In genomic region chr1:36707797-36708196, GRCm38 (mm10) we compare ENCODE assay signal across 11 mouse cellular contexts. TPM values are rescaled to one million over a fixed set of nuclear protein-coding genes. Genes with fewer than 3 reads are reported as not detected.
DNase-seq lines count a peak whose midpoint lies in the region; ATAC-seq and TF ChIP-seq lines count a peak whose summit lies in the region.
"Had no signal": no experiment of that assay in that cellular context is flagged by ENCODE, and none has a peak within 500 bp of the region (broad histone marks: within the 10 kb centered on the region; RNA-seq: fewer than 3 reads in every experiment).

No protein-coding gene starts in this region.

- H3K36me3 ChIP-seq in forebrain, embryonic 14.5 days (ENCODE audit: control insufficient read depth, insufficient read depth, low read length): peaks cover 44% of the 10 kb centered on the region
- peaks cover 47% of the 10 kb centered on the region for H3K36me3 ChIP-seq in forebrain, embryonic 12.5 days (replicated peaks)
- peaks cover 4% of the 10 kb centered on the region; the same call in 1 of the 2 replicates for H3K36me3 ChIP-seq in lung, embryonic 16.5 days (ENCODE audit: control insufficient read depth, insufficient read depth, low read length)
- H3K36me3 ChIP-seq in forebrain, postnatal 0 days (ENCODE audit: insufficient read depth): peaks cover 39% of the 10 kb centered on the region
- peaks cover 48% of the 10 kb centered on the region for H3K36me3 ChIP-seq in liver, embryonic 15.5 days (replicated peaks)

- no peak for DNase-seq in forebrain, embryonic 14.5 days (ENCODE audit: low spot score)
- DNase-seq in lung, postnatal 4 days: no peak
- no peak for DNase-seq in forebrain, postnatal 0 days
- DNase-seq in left cerebral cortex, postnatal 25 days (ENCODE audit: low spot score in 2 of 2): no peak
- DNase-seq: right cerebral cortex, postnatal 25 days had no signal

- no peak overlapping the region for H3K27ac ChIP-seq in forebrain, embryonic 14.5 days (ENCODE audit: low read depth, low read length)
- no peak overlapping the region for H3K27ac ChIP-seq in forebrain, embryonic 12.5 days
- no peak overlapping the region for H3K27ac ChIP-seq in lung, embryonic 16.5 days (ENCODE audit: low read length)
- no peak overlapping the region for H3K27ac ChIP-seq in forebrain, postnatal 0 days (ENCODE audit: low read depth, low read length)
- no peak overlapping the region for H3K27ac ChIP-seq in liver, embryonic 15.5 days (replicated peaks)

- intact Hi-C loops in left cerebral cortex, postnatal 25 days (cut with DNase I): no loop called here

- H3K9ac ChIP-seq in forebrain, embryonic 14.5 days (ENCODE audit: low read length): peak overlapping the region; percentile 96; the same call in 1 of the 2 replicates
- H3K9ac ChIP-seq in forebrain, embryonic 12.5 days: no peak overlapping the region
- 0 out of 2 replicates have a peak overlapping the region, but pooled peaks have one; percentile 94 for H3K9ac ChIP-seq in lung, embryonic 16.5 days (ENCODE audit: low read length)
- 0 out of 2 replicates have a peak overlapping the region, but pooled peaks have one; percentile 6 for H3K9ac ChIP-seq in forebrain, postnatal 0 days
- H3K9ac ChIP-seq in liver, embryonic 15.5 days: no peak overlapping the region; the same call in 1 of the 2 replicates

- WGBS in forebrain, embryonic 14.5 days: 73% methylated on average over 3 of the region's 3 CpGs
- WGBS in forebrain, embryonic 12.5 days: 74% methylated on average over 3 of the region's 3 CpGs
- WGBS in lung, embryonic 16.5 days: 61% methylated on average over 3 of the region's 3 CpGs
- 80% methylated on average over 3 of the region's 3 CpGs for WGBS in forebrain, postnatal 0 days
- 74% methylated on average over 3 of the region's 3 CpGs for WGBS in liver, embryonic 15.5 days (ENCODE audit: insufficient replicate concordance)

- no peak overlapping the region for H3K4me2 ChIP-seq in forebrain, embryonic 14.5 days (ENCODE audit: low read length)
- no peak overlapping the region for H3K4me2 ChIP-seq in forebrain, embryonic 12.5 days
- no peak overlapping the region for H3K4me2 ChIP-seq in lung, embryonic 16.5 days (ENCODE audit: low read depth, low read length)
- no peak overlapping the region; the same call in 1 of the 2 replicates for H3K4me2 ChIP-seq in forebrain, postnatal 0 days (ENCODE audit: low read depth)
- H3K4me2 ChIP-seq in liver, embryonic 15.5 days: 0 out of 2 replicates have a peak overlapping the region, but pooled peaks have one; percentile 88

- TF ChIP-seq CTCF in forebrain, postnatal 0 days (IDR thresholded peaks at IDR 0.05; ENCODE audit: low read depth): no peak

- H3K4me1 ChIP-seq in forebrain, embryonic 14.5 days (ENCODE audit: control insufficient read depth, insufficient read depth, low read length): peaks cover 12% of the 10 kb centered on the region
- H3K4me1 ChIP-seq in forebrain, embryonic 12.5 days: peaks cover 15% of the 10 kb centered on the region
- H3K4me1 ChIP-seq in lung, embryonic 16.5 days (replicated peaks; ENCODE audit: control insufficient read depth, insufficient read depth, low read length): peaks cover 13% of the 10 kb centered on the region
- H3K4me1 ChIP-seq in forebrain, postnatal 0 days (ENCODE audit: insufficient read depth): peaks cover 13% of the 10 kb centered on the region
- peaks cover 30% of the 10 kb centered on the region for H3K4me1 ChIP-seq in liver, embryonic 15.5 days (replicated peaks)

- ATAC-seq in forebrain, embryonic 14.5 days: no peak
- ATAC-seq in forebrain, embryonic 12.5 days (ENCODE audit: low FRiP score): no peak
- ATAC-seq in lung, embryonic 16.5 days (ENCODE audit: low read depth): no peak
- no peak for ATAC-seq in forebrain, postnatal 0 days
- no peak for ATAC-seq in liver, embryonic 15.5 days (ENCODE audit: insufficient read depth)
- no peak for ATAC-seq in cerebellum, adult (ENCODE audit: insufficient number of reproducible peaks, low FRiP score, low TSS enrichment)

- H3K27me3 ChIP-seq in forebrain, embryonic 14.5 days (replicated peaks; ENCODE audit: control insufficient read depth, insufficient read depth, low read length): no peaks in the 10 kb centered on the region
- H3K27me3 ChIP-seq in forebrain, embryonic 12.5 days: no peaks in the 10 kb centered on the region
- H3K27me3 ChIP-seq in lung, embryonic 16.5 days (ENCODE audit: control insufficient read depth, insufficient read depth, low read depth, low read length): no peaks in the 10 kb centered on the region
- H3K27me3 ChIP-seq in forebrain, postnatal 0 days (ENCODE audit: insufficient read depth, low read length): no peaks in the 10 kb centered on the region
- H3K27me3 ChIP-seq in liver, embryonic 15.5 days: no peaks in the 10 kb centered on the region

- no peaks in the 10 kb centered on the region for H3K9me3 ChIP-seq in forebrain, embryonic 14.5 days (replicated peaks; ENCODE audit: control insufficient read depth, low read length)
- H3K9me3 ChIP-seq in forebrain, embryonic 12.5 days: no peaks in the 10 kb centered on the region
- H3K9me3 ChIP-seq in lung, embryonic 16.5 days (ENCODE audit: control insufficient read depth, low read length): no peaks in the 10 kb centered on the region
- no peaks in the 10 kb centered on the region for H3K9me3 ChIP-seq in forebrain, postnatal 0 days (ENCODE audit: low read length)
- no peaks in the 10 kb centered on the region for H3K9me3 ChIP-seq in liver, embryonic 15.5 days (replicated peaks)

- no peak overlapping the region for H3K4me3 ChIP-seq in forebrain, embryonic 14.5 days (ENCODE audit: low read depth, low read length)
- no peak overlapping the region for H3K4me3 ChIP-seq in forebrain, embryonic 12.5 days (replicated peaks)
- H3K4me3 ChIP-seq in lung, embryonic 16.5 days (ENCODE audit: low read length): no peak overlapping the region
- H3K4me3 ChIP-seq in forebrain, postnatal 0 days (ENCODE audit: low read depth, low read length): no peak overlapping the region
- no peak overlapping the region for H3K4me3 ChIP-seq in liver, embryonic 15.5 days (replicated peaks)

RNA-seq across cellular contexts. Expression of gene 4933424G06Rik, which starts 2.2 kb away (rescaled TPM):
- 0.40 TPM in 1 of 2 replicates, not detected in the other for polyA plus RNA-seq in forebrain, embryonic 14.5 days (2014; fragmentation: Nextera tagmentation; extraction: Ambion mirVana)
- polyA plus RNA-seq in forebrain, embryonic 12.5 days (2016; fragmentation: Nextera tagmentation; extraction: Ambion mirVana): 0.41 TPM in 1 of 2 replicates, not detected in the other
- polyA plus RNA-seq in lung, embryonic 16.5 days (2015; fragmentation: Nextera tagmentation; extraction: Ambion mirVana): not detected in 2 replicates
- not detected in 2 replicates for total RNA-seq in forebrain, postnatal 0 days (2014; rRNA removed)
- 0.39 and 0.71 TPM in 2 replicates for polyA plus RNA-seq in forebrain, postnatal 0 days (2015; fragmentation: Nextera tagmentation; extraction: Ambion mirVana)
- not detected in 2 replicates for polyA plus RNA-seq in liver, embryonic 15.5 days (2015; fragmentation: Nextera tagmentation; extraction: Ambion mirVana)
- total RNA-seq in left cerebral cortex, postnatal 25 days (2021): 1 to 10 TPM; 1.2 to 2.3 TPM
- total RNA-seq: hematopoietic stem cell, adult 5-6 weeks; liver, adult 2 months had no signal
- polyA plus RNA-seq: liver, adult 2 months had no signal

RNA-seq across cellular contexts. Expression of gene Actr1b, which starts 6.4 kb away (rescaled TPM):
- 73.7 and 86.8 TPM in 2 replicates for polyA plus RNA-seq in forebrain, embryonic 14.5 days (2014; fragmentation: Nextera tagmentation; extraction: Ambion mirVana)
- 102 and 105 TPM in 2 replicates for polyA plus RNA-seq in forebrain, embryonic 12.5 days (2016; fragmentation: Nextera tagmentation; extraction: Ambion mirVana)
- 90.0 and 93.1 TPM in 2 replicates for polyA plus RNA-seq in lung, embryonic 16.5 days (2015; fragmentation: Nextera tagmentation; extraction: Ambion mirVana)
- total RNA-seq in forebrain, postnatal 0 days (2014; rRNA removed): 137 TPM in 2 replicates
- polyA plus RNA-seq in forebrain, postnatal 0 days (2015; fragmentation: Nextera tagmentation; extraction: Ambion mirVana): 94.8 and 102 TPM in 2 replicates
- 27.3 and 30.9 TPM in 2 replicates for polyA plus RNA-seq in liver, embryonic 15.5 days (2015; fragmentation: Nextera tagmentation; extraction: Ambion mirVana)
- 100 to 1,000 TPM; 332 to 370 TPM for total RNA-seq in left cerebral cortex, postnatal 25 days (2021)

RNA-seq across cellular contexts. Expression of gene Cox5b, which starts 16.5 kb away (rescaled TPM):
- 606 and 697 TPM in 2 replicates for polyA plus RNA-seq in forebrain, embryonic 14.5 days (2014; fragmentation: Nextera tagmentation; extraction: Ambion mirVana)
- polyA plus RNA-seq in forebrain, embryonic 12.5 days (2016; fragmentation: Nextera tagmentation; extraction: Ambion mirVana): 447 and 453 TPM in 2 replicates
- polyA plus RNA-seq in lung, embryonic 16.5 days (2015; fragmentation: Nextera tagmentation; extraction: Ambion mirVana): 514 and 543 TPM in 2 replicates
- 302 and 470 TPM in 2 replicates for total RNA-seq in forebrain, postnatal 0 days (2014; rRNA removed)
- polyA plus RNA-seq in forebrain, postnatal 0 days (2015; fragmentation: Nextera tagmentation; extraction: Ambion mirVana): 761 and 882 TPM in 2 replicates
- 362 and 401 TPM in 2 replicates for polyA plus RNA-seq in liver, embryonic 15.5 days (2015; fragmentation: Nextera tagmentation; extraction: Ambion mirVana)
- total RNA-seq in left cerebral cortex, postnatal 25 days (2021): 100 to 1,000 TPM; 591 to 598 TPM

RNA-seq across cellular contexts. Expression of gene Fam178b, which starts 24.8 kb away (rescaled TPM):
- polyA plus RNA-seq in forebrain, embryonic 14.5 days (2014; fragmentation: Nextera tagmentation; extraction: Ambion mirVana): 0.26 TPM in 1 of 2 replicates, not detected in the other
- polyA plus RNA-seq in forebrain, embryonic 12.5 days (2016; fragmentation: Nextera tagmentation; extraction: Ambion mirVana): 0.18 TPM in 1 of 2 replicates, not detected in the other
- 4.4 and 5.5 TPM in 2 replicates for polyA plus RNA-seq in lung, embryonic 16.5 days (2015; fragmentation: Nextera tagmentation; extraction: Ambion mirVana)
- 0.23 TPM in 1 of 2 replicates, not detected in the other for total RNA-seq in forebrain, postnatal 0 days (2014; rRNA removed)
- polyA plus RNA-seq in forebrain, postnatal 0 days (2015; fragmentation: Nextera tagmentation; extraction: Ambion mirVana): not detected in 2 replicates
- 0.10 and 0.15 TPM in 2 replicates for polyA plus RNA-seq in liver, embryonic 15.5 days (2015; fragmentation: Nextera tagmentation; extraction: Ambion mirVana)
- total RNA-seq in left cerebral cortex, postnatal 25 days (2021): not detected
- total RNA-seq: hematopoietic stem cell, adult 5-6 weeks had no signal

RNA-seq across cellular contexts. Expression of gene Zap70, which starts 53.8 kb away (rescaled TPM):
- polyA plus RNA-seq in forebrain, embryonic 14.5 days (2014; fragmentation: Nextera tagmentation; extraction: Ambion mirVana): 0.99 and 1.5 TPM in 2 replicates
- polyA plus RNA-seq in forebrain, embryonic 12.5 days (2016; fragmentation: Nextera tagmentation; extraction: Ambion mirVana): 0.41 and 0.55 TPM in 2 replicates
- polyA plus RNA-seq in lung, embryonic 16.5 days (2015; fragmentation: Nextera tagmentation; extraction: Ambion mirVana): 1.5 and 1.9 TPM in 2 replicates
- total RNA-seq in forebrain, postnatal 0 days (2014; rRNA removed): 2.2 and 4.5 TPM in 2 replicates
- 2.1 and 2.9 TPM in 2 replicates for polyA plus RNA-seq in forebrain, postnatal 0 days (2015; fragmentation: Nextera tagmentation; extraction: Ambion mirVana)
- 0.13 and 0.15 TPM in 2 replicates for polyA plus RNA-seq in liver, embryonic 15.5 days (2015; fragmentation: Nextera tagmentation; extraction: Ambion mirVana)
- 1 to 10 TPM; 1.4 to 1.9 TPM for total RNA-seq in left cerebral cortex, postnatal 25 days (2021)

Comparison
In these comparisons a context has a peak if more than half of its experiments do, and no peak if none do; other contexts are left out.
1. H3K9ac ChIP-seq: peak in forebrain, embryonic 14.5 days (single experiment), lung, embryonic 16.5 days (single experiment) and forebrain, postnatal 0 days (single experiment); none in forebrain, embryonic 12.5 days (single experiment) and liver, embryonic 15.5 days (single experiment).